Mouse (Mus musculus): Measurements from ENCODE around the gene Dnajc19. TPM values are rescaled to one million over a fixed set of nuclear protein-coding genes. Genes with fewer than 3 reads are reported as not detected.

Gene Dnajc19
- polyA plus RNA-seq, 1 experiment: 216 TPM

- Histone ChIP-seq H3K27me3 (replicated peaks; ENCODE audit: control insufficient read depth, insufficient read depth, low read length) (no peaks in the 10 kb centered on the region), H3K4me1 (ENCODE audit: control insufficient read depth, insufficient read depth, low read length) (peaks cover 2% of the 10 kb centered on the region; the same call in 1 of the 2 replicates), H3K36me3 (ENCODE audit: control insufficient read depth, insufficient read depth, low read length) (no peaks in the 10 kb centered on the region), H3K27ac (ENCODE audit: insufficient read depth, low read depth, low read length) (no peak overlapping the region), H3K4me3 (ENCODE audit: insufficient read depth, low read depth, low read length) (no peak overlapping the region)
- no peak for TF ChIP-seq CTCF (conservative IDR thresholded peaks at IDR 0.05; ENCODE audit: insufficient read depth, insufficient read length, low read depth, low read length)
- TF ChIP-seq POLR2A (IDR thresholded peaks at IDR 0.05; ENCODE audit: low read depth, low read length): no peak
- no peak for DNase-seq
- WGBS: 70% methylated on average over 3 of the region's 3 CpGs
Measured at GRCm38 (mm10) chr3:34107631-34108030, 26.5 kb upstream of the Dnajc19 start.

- no peaks in the 10 kb centered on the region for H3K36me3 ChIP-seq (ENCODE audit: control insufficient read depth, insufficient read depth, low read length)
- H3K4me3 ChIP-seq (ENCODE audit: insufficient read depth, low read depth, low read length): no peak overlapping the region
- TF ChIP-seq POLR2A (IDR thresholded peaks at IDR 0.05; ENCODE audit: low read depth, low read length) (no peak), CTCF (conservative IDR thresholded peaks at IDR 0.05; ENCODE audit: insufficient read depth, insufficient read length, low read depth, low read length) (no peak)
- H3K27me3 ChIP-seq (replicated peaks; ENCODE audit: control insufficient read depth, insufficient read depth, low read length): no peaks in the 10 kb centered on the region
- H3K4me1 ChIP-seq (ENCODE audit: control insufficient read depth, insufficient read depth, low read length): no peaks in the 10 kb centered on the region
- no peak overlapping the region for H3K27ac ChIP-seq (ENCODE audit: insufficient read depth, low read depth, low read length)
- DNase-seq: no peak
- WGBS: 12% methylated on average over 9 of the region's 9 CpGs
Measured at GRCm38 (mm10) chr3:34106421-34106820, 25.3 kb upstream of the Dnajc19 start.

GRCm38 (mm10) chr3:34103902-34104672 lies 23.0 kb upstream of the Dnajc19 start:
- Histone ChIP-seq H3K27ac (ENCODE audit: insufficient read depth, low read depth, low read length) (no peak overlapping the region), H3K27me3 (replicated peaks; ENCODE audit: control insufficient read depth, insufficient read depth, low read length) (no peaks in the 10 kb centered on the region), H3K36me3 (ENCODE audit: control insufficient read depth, insufficient read depth, low read length) (no peaks in the 10 kb centered on the region), H3K4me1 (ENCODE audit: control insufficient read depth, insufficient read depth, low read length) (no peaks in the 10 kb centered on the region), H3K4me3 (ENCODE audit: insufficient read depth, low read depth, low read length) (no peak overlapping the region)
- WGBS: 58% methylated on average over 7 of the region's 7 CpGs
- TF ChIP-seq POLR2A (IDR thresholded peaks at IDR 0.05; ENCODE audit: low read depth, low read length): no peak
- no peak for TF ChIP-seq CTCF (conservative IDR thresholded peaks at IDR 0.05; ENCODE audit: insufficient read depth, insufficient read length, low read depth, low read length)
- no peak for DNase-seq

- no peak for DNase-seq
- no peak overlapping the region for H3K27ac ChIP-seq (ENCODE audit: insufficient read depth, low read depth, low read length)
- TF ChIP-seq POLR2A (IDR thresholded peaks at IDR 0.05; ENCODE audit: low read depth, low read length): no peak
- TF ChIP-seq CTCF (conservative IDR thresholded peaks at IDR 0.05; ENCODE audit: insufficient read depth, insufficient read length, low read depth, low read length): no peak
- no peaks in the 10 kb centered on the region for H3K27me3 ChIP-seq (replicated peaks; ENCODE audit: control insufficient read depth, insufficient read depth, low read length)
- H3K36me3 ChIP-seq (ENCODE audit: control insufficient read depth, insufficient read depth, low read length): no peaks in the 10 kb centered on the region
- 80% methylated on average over 2 of the region's 2 CpGs for WGBS
- H3K4me1 ChIP-seq (ENCODE audit: control insufficient read depth, insufficient read depth, low read length): no peaks in the 10 kb centered on the region
- no peak overlapping the region for H3K4me3 ChIP-seq (ENCODE audit: insufficient read depth, low read depth, low read length)
Measured at GRCm38 (mm10) chr3:34102891-34103290, 21.8 kb upstream of the Dnajc19 start.

- TF ChIP-seq CTCF (conservative IDR thresholded peaks at IDR 0.05; ENCODE audit: insufficient read depth, insufficient read length, low read depth, low read length): no peak
- no peak for DNase-seq
- Histone ChIP-seq H3K4me1 (ENCODE audit: control insufficient read depth, insufficient read depth, low read length) (peaks cover 10% of the 10 kb centered on the region), H3K27me3 (replicated peaks; ENCODE audit: control insufficient read depth, insufficient read depth, low read length) (no peaks in the 10 kb centered on the region), H3K4me3 (ENCODE audit: insufficient read depth, low read depth, low read length) (no peak overlapping the region), H3K27ac (ENCODE audit: insufficient read depth, low read depth, low read length) (no peak overlapping the region), H3K36me3 (ENCODE audit: control insufficient read depth, insufficient read depth, low read length) (no peaks in the 10 kb centered on the region; the same call in 1 of the 2 replicates)
- 88% methylated on average over 5 of the region's 5 CpGs for WGBS
Measured at GRCm38 (mm10) chr3:34083655-34084054, 2.5 kb upstream of the Dnajc19 start.

GRCm38 (mm10) chr3:34081929-34082328 lies 808 bp upstream of the Dnajc19 start:
- DNase-seq: no peak
- WGBS: 90% methylated on average over 3 of the region's 3 CpGs
- Histone ChIP-seq H3K27ac (ENCODE audit: insufficient read depth, low read depth, low read length) (no peak overlapping the region), H3K27me3 (replicated peaks; ENCODE audit: control insufficient read depth, insufficient read depth, low read length) (no peaks in the 10 kb centered on the region), H3K4me3 (ENCODE audit: insufficient read depth, low read depth, low read length) (no peak overlapping the region), H3K36me3 (ENCODE audit: control insufficient read depth, insufficient read depth, low read length) (no peaks in the 10 kb centered on the region; the same call in 1 of the 2 replicates), H3K4me1 (ENCODE audit: control insufficient read depth, insufficient read depth, low read length) (peaks cover 10% of the 10 kb centered on the region)
- TF ChIP-seq CTCF (conservative IDR thresholded peaks at IDR 0.05; ENCODE audit: insufficient read depth, insufficient read length, low read depth, low read length): no peak
- TF ChIP-seq POLR2A (IDR thresholded peaks at IDR 0.05; ENCODE audit: low read depth, low read length): no peak

- DNase-seq: peak; percentile 42
- peak overlapping the region; percentile 75 for H3K27ac ChIP-seq (ENCODE audit: insufficient read depth, low read depth, low read length)
Measured at GRCm38 (mm10) chr3:34076058-34076759, 4.9 kb downstream of the Dnajc19 start.

More at GRCm38 (mm10) chr3:34076058-34076759, 4.9 kb downstream of the Dnajc19 start:
- Histone ChIP-seq H3K4me3 (ENCODE audit: insufficient read depth, low read depth, low read length) (no peak overlapping the region), H3K27me3 (replicated peaks; ENCODE audit: control insufficient read depth, insufficient read depth, low read length) (no peaks in the 10 kb centered on the region), H3K4me1 (ENCODE audit: control insufficient read depth, insufficient read depth, low read length) (peaks cover 16% of the 10 kb centered on the region), H3K36me3 (ENCODE audit: control insufficient read depth, insufficient read depth, low read length) (no peaks in the 10 kb centered on the region; the same call in 1 of the 2 replicates)
- 39% methylated on average over 6 of the region's 6 CpGs for WGBS
- TF ChIP-seq POLR2A (IDR thresholded peaks at IDR 0.05; ENCODE audit: low read depth, low read length): no peak
- no peak for TF ChIP-seq CTCF (conservative IDR thresholded peaks at IDR 0.05; ENCODE audit: insufficient read depth, insufficient read length, low read depth, low read length)
